ENCODE assay signal across 25 mouse cellular contexts in the genomic region with DNA sequence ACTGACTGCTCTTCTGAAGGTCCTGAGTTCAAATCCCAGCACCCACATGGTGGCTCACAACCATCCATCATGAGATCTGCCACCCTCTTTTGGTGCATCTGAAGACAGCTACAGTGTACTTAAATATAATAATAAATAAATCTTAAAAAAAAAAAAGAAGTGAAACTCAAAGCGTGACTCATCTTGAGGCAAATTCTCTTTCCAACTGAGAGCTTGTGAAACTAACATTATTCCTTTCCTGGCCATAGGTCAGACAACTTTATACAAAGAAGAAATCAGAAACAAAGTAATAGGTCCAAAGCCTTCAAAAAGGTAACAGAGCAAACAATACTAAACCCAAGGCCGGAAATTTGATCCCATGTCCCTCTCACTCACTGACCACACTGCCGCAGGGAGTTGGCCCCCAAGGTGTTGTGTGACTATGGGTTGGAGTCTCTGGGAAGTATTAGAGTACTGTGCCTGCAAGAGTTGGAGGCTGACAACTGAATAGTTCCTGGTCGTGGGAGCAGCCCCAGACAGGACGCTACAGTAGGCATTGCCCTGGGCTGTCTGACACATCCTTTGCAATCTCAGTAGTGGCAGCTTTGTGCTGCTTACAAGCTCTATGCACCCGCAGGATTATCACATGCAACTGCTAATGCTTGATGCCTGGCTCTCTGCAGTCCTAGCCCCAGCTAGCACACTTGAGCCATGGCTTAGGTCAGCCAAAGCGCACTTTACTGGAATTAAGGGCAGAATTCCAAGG. TPM values are rescaled to one million over a fixed set of nuclear protein-coding genes. Genes with fewer than 3 reads are reported as not detected.
A peak's percentile ranks its signal among the peaks of the same experiment; 100 is the strongest.
DNase-seq lines count a peak whose midpoint lies in the region; ATAC-seq and TF ChIP-seq lines count a peak whose summit lies in the region.
"Had no signal": no experiment of that assay in that cellular context is flagged by ENCODE, and none has a peak within 500 bp of the region (broad histone marks: within the 10 kb centered on the region; RNA-seq: fewer than 3 reads in every experiment).

No protein-coding gene starts in this region.

- WGBS in kidney, adult 2 months = 51% methylated on average over 7 of the region's 7 CpGs
- WGBS in midbrain, embryonic 10.5 days = 68% methylated on average over 7 of the region's 7 CpGs

- H3K4me3 ChIP-seq in kidney, adult 2 months (ENCODE audit: insufficient read depth, low read depth, low read length) = no peak overlapping the region
- peak overlapping the region; percentile 22 for H3K4me3 ChIP-seq in bone marrow macrophage, adult 2 months (ENCODE audit: insufficient read depth, low read length)
- no peak overlapping the region for H3K4me3 ChIP-seq in midbrain, embryonic 10.5 days
- H3K4me3 ChIP-seq: gastrocnemius, adult 2 months; hindbrain, embryonic 15.5 days; intestine, embryonic 15.5 days; kidney, embryonic 15.5 days; limb, embryonic 12.5 days; liver, embryonic 13.5 days; midbrain, embryonic 13.5 days; neural tube, embryonic 13.5 days had no signal

- peaks cover 5% of the 10 kb centered on the region; the same call in 1 of the 2 replicates for H3K9me3 ChIP-seq in midbrain, embryonic 10.5 days (replicated peaks)
- H3K9me3 ChIP-seq: hindbrain, embryonic 15.5 days; intestine, embryonic 15.5 days; liver, embryonic 13.5 days; midbrain, embryonic 13.5 days; neural tube, embryonic 13.5 days had no signal

- TF ChIP-seq CTCF in kidney, adult 2 months (conservative IDR thresholded peaks at IDR 0.05; ENCODE audit: insufficient read depth, insufficient read length, low read depth, low read length) = no peak
- TF ChIP-seq CTCF in bone marrow macrophage, adult 2 months (IDR thresholded peaks at IDR 0.05; ENCODE audit: low read depth, low read length) = no peak

- peak; percentile 59; the same call in 1 of the 2 replicates for ATAC-seq in monocyte, adult 5-6 weeks (replicated peaks; ENCODE audit: insufficient number of reproducible peaks, low FRiP score, low TSS enrichment, poor library complexity, severe bottlenecking)
- ATAC-seq: forebrain, embryonic 14.5 days; intestine, embryonic 15.5 days; midbrain, embryonic 13.5 days had no signal

- DNase-seq in kidney, adult 2 months = peak; percentile 32
- no peak for DNase-seq in kidney, adult 18-20 months
- DNase-seq in A20 (ENCODE audit: low read depth, low spot score) = peak; percentile 57
- DNase-seq in Muller cell, postnatal 12 days (ENCODE audit: inconsistent ontology term) = no peak
- no peak for DNase-seq in midbrain, embryonic 10.5 days (ENCODE audit: low spot score)
- DNase-seq in thymus, adult 18-20 months = no peak
- DNase-seq: adrenal gland, adult 2 months; cerebellum, adult 18-20 months; cerebellum, postnatal 14 days; gastrocnemius, adult 2 months; kidney, postnatal 4 days; liver, embryonic 13.5 days; lung, embryonic 14.5 days; lung, postnatal 4 days; retina, postnatal 1 day; thymus, adult 2 months had no signal

- H3K27ac ChIP-seq in kidney, adult 2 months (ENCODE audit: insufficient read depth, low read depth, low read length) = no peak overlapping the region
- H3K27ac ChIP-seq in bone marrow macrophage, adult 2 months (ENCODE audit: insufficient read depth, low read depth, low read length) = peak overlapping the region; percentile 74
- H3K27ac ChIP-seq in midbrain, embryonic 10.5 days (replicated peaks) = no peak overlapping the region
- H3K27ac ChIP-seq: gastrocnemius, adult 2 months; hindbrain, embryonic 15.5 days; intestine, embryonic 15.5 days; kidney, embryonic 15.5 days; limb, embryonic 12.5 days; liver, embryonic 13.5 days; midbrain, embryonic 13.5 days; neural tube, embryonic 13.5 days had no signal

- TF ChIP-seq POLR2A in kidney, adult 2 months (IDR thresholded peaks at IDR 0.05; ENCODE audit: low read depth, low read length) = no peak
- no peak for TF ChIP-seq POLR2A in bone marrow macrophage, adult 2 months (IDR thresholded peaks at IDR 0.05; ENCODE audit: borderline replicate concordance, low read depth, low read length)

- no peaks in the 10 kb centered on the region for H3K27me3 ChIP-seq in kidney, adult 2 months (replicated peaks; ENCODE audit: control insufficient read depth, insufficient read depth, low read length)
- no peaks in the 10 kb centered on the region for H3K27me3 ChIP-seq in midbrain, embryonic 10.5 days (ENCODE audit: low read depth, poor library complexity, severe bottlenecking)
- H3K27me3 ChIP-seq: hindbrain, embryonic 15.5 days; intestine, embryonic 15.5 days; kidney, embryonic 15.5 days; limb, embryonic 12.5 days; liver, embryonic 13.5 days; midbrain, embryonic 13.5 days; neural tube, embryonic 13.5 days had no signal

- H3K4me1 ChIP-seq in kidney, adult 2 months (ENCODE audit: control insufficient read depth, insufficient read depth, low read length) = 0 out of 2 replicates have a peak, but pooled peaks cover 4% of the 10 kb centered on the region
- peaks cover 21% of the 10 kb centered on the region for H3K4me1 ChIP-seq in bone marrow macrophage, adult 2 months (ENCODE audit: control insufficient read depth, insufficient read depth, low read length)
- no peaks in the 10 kb centered on the region for H3K4me1 ChIP-seq in midbrain, embryonic 10.5 days
- H3K4me1 ChIP-seq: hindbrain, embryonic 15.5 days; intestine, embryonic 15.5 days; limb, embryonic 12.5 days; midbrain, embryonic 13.5 days; neural tube, embryonic 13.5 days had no signal

- no peaks in the 10 kb centered on the region for H3K36me3 ChIP-seq in kidney, adult 2 months (ENCODE audit: control insufficient read depth, insufficient read depth, low read length)
- H3K36me3 ChIP-seq in midbrain, embryonic 10.5 days = no peaks in the 10 kb centered on the region
- H3K36me3 ChIP-seq: hindbrain, embryonic 15.5 days; intestine, embryonic 15.5 days; kidney, embryonic 15.5 days; limb, embryonic 12.5 days; liver, embryonic 13.5 days; midbrain, embryonic 13.5 days; neural tube, embryonic 13.5 days had no signal

RNA-seq across cellular contexts. Expression of gene Amd1, which starts 15.0 kb away (rescaled TPM):
- 12.8 and 18.4 TPM in 2 replicates for polyA plus RNA-seq in kidney, adult 2 months (2012; rRNA removed)
- polyA plus RNA-seq in bone marrow macrophage, adult 2 months (2012; ENCODE audit: insufficient read depth, insufficient read length, missing spikeins) = 40.0 and 44.2 TPM in 2 replicates
- 78.0 to 100 TPM (median 91.1 TPM) in 3 replicates for total RNA-seq in monocyte, adult 5-6 weeks (2017)
- 73.2 and 85.1 TPM in 2 replicates for polyA plus RNA-seq in midbrain, embryonic 10.5 days (2016; fragmentation: Nextera tagmentation; extraction: Ambion mirVana)

RNA-seq across cellular contexts. Expression of gene Cdk19, which starts 22.4 kb away (rescaled TPM):
- polyA plus RNA-seq in kidney, adult 2 months (2012; rRNA removed) = 6.6 and 6.8 TPM in 2 replicates
- polyA plus RNA-seq in bone marrow macrophage, adult 2 months (2012; ENCODE audit: insufficient read depth, insufficient read length, missing spikeins) = 38.4 and 41.2 TPM in 2 replicates
- total RNA-seq in monocyte, adult 5-6 weeks (2017) = 33.4 to 38.2 TPM (median 36.1 TPM) in 3 replicates
- 4.1 and 6.3 TPM in 2 replicates for polyA plus RNA-seq in midbrain, embryonic 10.5 days (2016; fragmentation: Nextera tagmentation; extraction: Ambion mirVana)

RNA-seq across cellular contexts. Expression of gene Gtf3c6, which starts 59.1 kb away (rescaled TPM):
- polyA plus RNA-seq in kidney, adult 2 months (2012; rRNA removed) = 9.5 and 11.7 TPM in 2 replicates
- 36.4 and 47.3 TPM in 2 replicates for polyA plus RNA-seq in bone marrow macrophage, adult 2 months (2012; ENCODE audit: insufficient read depth, insufficient read length, missing spikeins)
- 59.3 to 82.5 TPM (median 81.6 TPM) in 3 replicates for total RNA-seq in monocyte, adult 5-6 weeks (2017)
- polyA plus RNA-seq in midbrain, embryonic 10.5 days (2016; fragmentation: Nextera tagmentation; extraction: Ambion mirVana) = 127 and 140 TPM in 2 replicates

Comparison
In these comparisons a context has a peak if more than half of its experiments do, and no peak if none do; other contexts are left out.
1. DNase-seq: peak in kidney, adult 2 months (single experiment) and A20 (single experiment); none in kidney, adult 18-20 months (single experiment), Muller cell, postnatal 12 days (single experiment), midbrain, embryonic 10.5 days (single experiment) and thymus, adult 18-20 months (0 of 2).